In genomic region chr1:140406631-140407288, GRCm38 (mm10) we compare ENCODE assay signal across 18 mouse cellular contexts.
"Had no signal": no experiment of that assay in that cellular context is flagged by ENCODE, and none has a peak within 500 bp of the region (broad histone marks: within the 10 kb centered on the region; RNA-seq: fewer than 3 reads in every experiment).

No protein-coding gene starts in this region.

- H3K9ac ChIP-seq: hindbrain, embryonic 15.5 days; limb, embryonic 12.5 days; limb, embryonic 15.5 days; lung, embryonic 15.5 days; midbrain, embryonic 12.5 days; neural tube, embryonic 13.5 days had no signal

- H3K9me3 ChIP-seq: hindbrain, embryonic 15.5 days; limb, embryonic 12.5 days; limb, embryonic 15.5 days; lung, embryonic 15.5 days; midbrain, embryonic 12.5 days; neural tube, embryonic 13.5 days had no signal

- H3K4me2 ChIP-seq: hindbrain, embryonic 15.5 days; limb, embryonic 12.5 days; limb, embryonic 15.5 days; lung, embryonic 15.5 days; midbrain, embryonic 12.5 days; neural tube, embryonic 13.5 days had no signal

- H3K4me1 ChIP-seq: hindbrain, embryonic 15.5 days; limb, embryonic 15.5 days; lung, embryonic 15.5 days; midbrain, embryonic 12.5 days; neural tube, embryonic 13.5 days had no signal

- H3K27ac ChIP-seq: hindbrain, embryonic 15.5 days; left cerebral cortex, adult 2 months; limb, embryonic 12.5 days; limb, embryonic 15.5 days; lung, embryonic 15.5 days; midbrain, embryonic 12.5 days; neural tube, embryonic 13.5 days had no signal

- H3K27me3 ChIP-seq: hindbrain, embryonic 15.5 days; limb, embryonic 12.5 days; limb, embryonic 15.5 days; lung, embryonic 15.5 days; midbrain, embryonic 12.5 days; neural tube, embryonic 13.5 days had no signal

- ATAC-seq: midbrain, embryonic 16.5 days had no signal

- DNase-seq: kidney, adult 8-10 months; kidney, postnatal 10 days; layer of hippocampus, postnatal 36 days; lung, adult 18-20 months; lung, postnatal 10 days; lung, postnatal 4 days; retina, postnatal 1 day; thymus, adult 18-20 months; thymus, postnatal 36 days had no signal

- H3K4me3 ChIP-seq: hindbrain, embryonic 15.5 days; left cerebral cortex, adult 2 months; limb, embryonic 12.5 days; limb, embryonic 15.5 days; lung, embryonic 15.5 days; midbrain, embryonic 12.5 days; myocyte; neural tube, embryonic 13.5 days had no signal

- H3K36me3 ChIP-seq: hindbrain, embryonic 15.5 days; limb, embryonic 12.5 days; limb, embryonic 15.5 days; lung, embryonic 15.5 days; midbrain, embryonic 12.5 days; neural tube, embryonic 13.5 days had no signal
